Mouse (Mus musculus) heart, postnatal 4 days (tissue): ENCODE measurements around the gene Litaf. TPM values are rescaled to one million over a fixed set of nuclear protein-coding genes. Genes with fewer than 3 reads are reported as not detected.

Experiments
- microRNA-seq, 2 experiments: library from miRNA; unstranded; fragments of <30 nt; microRNA quantifications; one replicate each; pipeline ENCODE4 v1.2.0; 2021 to 2022
- total RNA-seq, 2 experiments: library from RNA; stranded (reverse); gene quantifications; 2 replicates each; pipeline ENCODE4 v1.2.3; 2021

The Litaf gene
- total RNA-seq, 2 experiments from 2014 or later, result 50.0 to 60.4 TPM

Small RNA genes within 50 kb of the gene (microRNA-seq; reads per million reads assigned to microRNA genes)
- gene Gm26268, result 0 reads per million in 2 experiments

Other genes starting within 250 kb of the Litaf start
- gene Rmi2, start 231.1 kb downstream of the Litaf start, total RNA-seq, result 1 to 10 TPM; 5.1 to 5.5 TPM
- 10 to 100 TPM; 52.5 to 56.6 TPM for gene Snn, start 5.2 kb downstream of the Litaf start, total RNA-seq
- gene Txndc11, start 68.5 kb upstream of the Litaf start, total RNA-seq, result 10 to 100 TPM; 26.4 to 27.5 TPM
- 10 to 100 TPM; 58.2 to 60.0 TPM for gene Zc3h7a, start 110.2 kb upstream of the Litaf start, total RNA-seq
- gene Rsl1d1, start 137.2 kb upstream of the Litaf start, total RNA-seq, result 10 to 100 TPM; 64.3 to 70.0 TPM
- gene Gspt1, start 188.2 kb upstream of the Litaf start, total RNA-seq, result 10 to 100 TPM; 84.0 to 93.4 TPM
- not detected for gene Tnfrsf17, start 247.7 kb upstream of the Litaf start, total RNA-seq